Mouse (Mus musculus) heart, postnatal 14 days (tissue): ENCODE results near the gene Lasp1. TPM values are rescaled to one million over a fixed set of nuclear protein-coding genes. Genes with fewer than 3 reads are reported as not detected.

ENCODE experiments used
- DNase-seq, 2 experiments: peaks; one replicate each; pipeline ENCODE4 v3.0.0; 2021 to 2022
- intact Hi-C: fragments of 180-260 bp; cut with DNase I; formaldehyde crosslinking; loops from one replicate; pipeline ENCODE4 v1.15.1; 2025
- total RNA-seq, 2 experiments: library from RNA; stranded (reverse); gene quantifications; 2 replicates each; pipeline ENCODE4 v1.2.3; 2021

The Lasp1 gene
- total RNA-seq, 2 experiments from 2014 or later: 47.8 to 49.6 TPM

DNA sequence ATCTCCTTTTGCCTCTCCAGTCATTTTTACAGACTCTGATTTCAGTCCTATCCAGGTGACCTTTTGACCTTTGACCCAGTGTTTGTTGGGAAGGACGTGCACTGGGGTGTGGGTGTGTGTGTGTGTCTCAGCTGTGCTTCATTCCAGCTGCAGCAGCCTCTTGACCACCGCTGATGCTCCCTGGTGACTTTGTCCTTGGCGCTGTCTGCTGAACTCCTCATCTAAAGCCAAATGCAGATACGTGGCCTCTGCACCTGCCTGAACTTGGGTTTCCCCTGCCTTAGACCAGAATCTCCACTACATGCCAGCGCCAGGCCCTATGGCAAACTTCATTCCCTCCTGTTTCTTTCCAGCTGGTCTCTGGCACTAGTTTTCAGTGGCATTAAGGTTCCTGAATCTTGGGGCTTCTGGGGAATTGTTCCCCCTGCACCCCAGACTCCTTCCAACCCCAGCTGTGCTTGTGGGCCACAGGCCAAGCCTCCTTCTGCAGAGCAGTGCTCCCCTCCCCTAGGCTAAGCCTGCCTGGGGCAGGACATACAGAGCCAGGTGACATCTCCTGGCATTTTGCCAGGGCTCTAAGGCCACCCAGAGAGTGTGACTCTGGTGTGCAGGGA lies 9.9 kb downstream of the Lasp1 start:
- intact Hi-C loops: no loop called here
- DNase-seq: peak; percentile 36 to 59

DNA sequence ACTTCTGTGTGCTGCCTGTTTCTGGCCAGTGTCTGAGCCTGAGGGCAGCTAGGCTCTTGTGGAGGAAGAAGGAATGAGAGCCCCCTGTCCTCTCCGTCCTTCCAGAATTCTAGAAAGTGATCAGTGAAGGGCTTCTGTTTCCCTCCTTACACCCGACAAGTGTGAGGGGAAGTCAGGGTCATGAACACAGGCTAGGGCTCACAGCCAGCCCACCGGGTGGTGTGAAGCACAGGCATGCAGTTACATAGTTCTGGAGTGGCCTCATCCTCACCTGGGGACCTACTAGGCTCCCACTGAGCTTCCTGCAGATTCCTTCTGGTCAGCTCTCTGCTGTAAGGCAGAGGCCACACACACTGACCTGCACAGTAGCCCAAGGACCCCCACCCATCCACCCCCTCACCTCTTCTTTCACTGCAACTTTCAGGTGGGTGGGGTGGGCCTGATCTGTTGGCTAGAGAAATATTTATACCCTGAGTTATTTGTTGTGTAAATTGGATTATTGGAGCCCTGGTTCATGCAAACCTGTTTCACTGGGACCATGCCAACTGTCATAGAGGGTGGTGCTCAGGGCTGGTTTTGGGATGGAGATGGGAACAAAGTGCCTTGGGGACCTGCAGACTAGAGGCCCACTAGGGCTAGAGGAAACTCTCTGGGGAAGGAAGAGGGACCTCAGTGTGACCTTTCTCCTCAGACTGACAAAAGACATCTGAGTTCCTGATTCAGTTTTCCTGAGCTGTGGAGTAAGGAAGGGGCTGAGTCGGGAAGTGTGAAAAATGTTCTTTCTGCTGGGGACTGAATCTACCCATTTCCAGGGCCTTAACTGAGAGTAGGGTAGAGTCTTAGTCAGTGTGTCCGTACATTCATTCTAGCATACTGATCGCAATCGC lies 10.7 kb downstream of the Lasp1 start:
- intact Hi-C loops: no loop called here
- DNase-seq: no peak

DNA sequence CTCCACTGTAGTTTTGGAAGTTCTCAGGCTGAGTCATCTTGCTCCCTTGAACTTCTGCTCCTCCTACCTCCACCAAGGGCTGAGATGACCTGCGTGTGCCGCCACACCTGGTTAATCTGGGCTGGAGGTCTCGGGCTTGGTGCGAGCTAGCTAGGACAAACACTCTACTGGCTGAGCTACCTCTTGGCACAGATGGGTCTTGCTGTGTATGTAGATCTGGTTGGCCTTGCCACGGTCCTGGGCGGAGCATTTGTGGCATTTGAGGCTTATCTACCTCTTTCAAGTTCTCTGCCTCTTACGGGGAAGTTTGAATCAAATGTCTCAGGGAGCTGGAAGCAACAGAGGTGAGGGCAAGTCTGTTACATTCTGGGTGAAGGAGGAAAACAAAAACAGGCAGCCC lies 11.6 kb downstream of the Lasp1 start:
- intact Hi-C loops: no loop called here
- no peak for DNase-seq

DNA sequence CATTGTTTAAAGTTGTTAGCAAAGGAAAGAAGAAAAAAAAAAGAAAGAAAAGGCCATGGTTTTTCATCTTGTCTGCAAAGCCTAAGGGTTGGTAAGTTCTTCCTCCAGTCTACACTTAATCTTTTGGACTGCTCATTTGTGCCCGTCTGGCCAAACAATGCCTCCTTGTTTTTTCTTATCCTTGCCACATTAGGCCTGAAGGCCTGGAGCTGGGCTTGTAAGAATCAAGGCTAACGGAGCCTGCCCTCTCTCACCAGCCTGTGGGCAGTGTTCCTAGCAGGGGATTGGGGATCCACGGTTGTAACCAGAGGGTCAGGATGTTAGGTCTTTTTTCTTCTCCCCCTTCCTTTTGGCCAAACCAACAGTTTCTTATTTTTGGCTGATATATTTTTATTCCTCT lies 12.2 kb downstream of the Lasp1 start:
- intact Hi-C loops: no loop called here
- DNase-seq: no peak

DNA sequence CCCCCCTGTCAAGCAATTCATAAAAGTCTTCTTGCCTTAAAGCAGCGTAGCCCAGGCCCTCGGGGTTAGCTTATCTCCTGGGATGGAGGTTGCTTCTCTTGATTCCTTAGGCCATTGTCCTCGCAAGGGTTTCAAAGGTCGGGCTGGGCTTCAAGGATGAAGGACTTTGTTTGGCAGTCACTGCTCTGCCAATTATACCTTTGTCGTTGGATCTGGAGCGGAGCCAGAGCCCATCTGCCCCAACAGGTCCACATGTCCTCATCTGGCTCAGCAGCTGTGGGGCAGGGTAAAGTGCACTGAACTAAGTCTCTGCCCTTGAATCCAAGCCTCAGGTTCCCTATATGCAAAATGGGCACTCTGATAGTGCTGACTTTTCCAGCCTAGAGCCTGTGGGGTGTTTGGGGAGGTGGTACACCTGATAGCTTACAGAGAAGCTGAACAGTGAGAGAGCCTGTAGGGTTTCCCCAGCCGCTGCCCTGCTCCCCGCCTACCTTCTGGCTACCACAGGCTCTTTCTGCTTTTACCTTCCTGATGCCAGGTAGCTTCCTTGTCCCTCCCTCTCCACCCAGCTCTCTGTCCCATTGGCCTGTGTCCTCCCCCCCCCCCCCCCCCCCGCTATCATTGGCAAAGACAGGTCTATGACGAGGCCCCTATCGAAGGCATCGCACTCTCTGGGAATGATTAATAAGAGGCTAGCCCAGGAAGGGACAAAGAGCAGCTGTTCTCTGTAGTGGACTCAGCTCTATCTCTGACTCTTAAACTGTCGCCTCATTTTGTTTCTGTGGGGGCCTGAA lies 13.0 kb downstream of the Lasp1 start:
- intact Hi-C loops: no loop called here
- no peak for DNase-seq

DNA sequence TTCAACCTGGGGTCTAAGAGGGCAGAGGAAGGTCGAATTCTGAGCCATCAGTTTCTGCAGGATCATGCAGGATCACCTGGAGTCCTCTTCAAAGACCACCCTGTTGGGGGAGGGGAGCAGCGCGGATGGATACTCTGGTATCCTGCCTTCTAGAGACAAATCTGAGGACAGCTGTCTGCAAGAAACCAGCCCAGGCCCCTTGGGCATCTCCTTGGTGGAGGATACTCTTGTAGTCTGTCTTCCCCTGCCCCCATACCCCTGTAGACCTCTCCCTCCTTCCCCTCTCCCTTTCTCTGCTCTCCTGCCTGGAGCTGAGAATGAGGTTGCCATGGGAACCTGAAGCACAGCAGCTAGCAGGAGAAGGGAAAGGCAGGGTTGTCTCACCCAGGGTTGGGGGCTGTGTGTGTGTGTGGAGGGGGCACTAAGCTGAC lies 13.7 kb downstream of the Lasp1 start:
- no peak for DNase-seq
- intact Hi-C loops: no loop called here

DNA sequence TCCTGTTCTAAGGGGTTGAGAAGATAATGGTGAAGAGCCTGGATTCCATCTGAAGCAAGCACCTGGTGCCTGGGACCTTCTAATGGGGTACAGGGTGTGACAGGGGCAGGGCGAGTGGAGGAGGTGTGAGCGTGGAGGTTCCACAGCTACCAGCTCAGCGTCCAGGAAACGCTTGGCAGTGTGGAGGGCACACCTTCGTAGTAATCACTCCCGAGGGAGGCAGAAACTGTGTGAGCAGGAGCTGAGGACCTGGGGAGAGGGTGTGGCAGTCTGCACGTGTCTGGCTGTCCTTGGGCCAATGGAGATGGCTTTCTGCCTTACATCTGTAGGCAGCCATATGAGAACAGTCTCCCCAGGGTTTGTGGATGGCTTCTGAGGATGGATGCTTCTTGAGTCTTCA lies 14.3 kb downstream of the Lasp1 start:
- intact Hi-C loops: no loop called here
- no peak for DNase-seq

DNA sequence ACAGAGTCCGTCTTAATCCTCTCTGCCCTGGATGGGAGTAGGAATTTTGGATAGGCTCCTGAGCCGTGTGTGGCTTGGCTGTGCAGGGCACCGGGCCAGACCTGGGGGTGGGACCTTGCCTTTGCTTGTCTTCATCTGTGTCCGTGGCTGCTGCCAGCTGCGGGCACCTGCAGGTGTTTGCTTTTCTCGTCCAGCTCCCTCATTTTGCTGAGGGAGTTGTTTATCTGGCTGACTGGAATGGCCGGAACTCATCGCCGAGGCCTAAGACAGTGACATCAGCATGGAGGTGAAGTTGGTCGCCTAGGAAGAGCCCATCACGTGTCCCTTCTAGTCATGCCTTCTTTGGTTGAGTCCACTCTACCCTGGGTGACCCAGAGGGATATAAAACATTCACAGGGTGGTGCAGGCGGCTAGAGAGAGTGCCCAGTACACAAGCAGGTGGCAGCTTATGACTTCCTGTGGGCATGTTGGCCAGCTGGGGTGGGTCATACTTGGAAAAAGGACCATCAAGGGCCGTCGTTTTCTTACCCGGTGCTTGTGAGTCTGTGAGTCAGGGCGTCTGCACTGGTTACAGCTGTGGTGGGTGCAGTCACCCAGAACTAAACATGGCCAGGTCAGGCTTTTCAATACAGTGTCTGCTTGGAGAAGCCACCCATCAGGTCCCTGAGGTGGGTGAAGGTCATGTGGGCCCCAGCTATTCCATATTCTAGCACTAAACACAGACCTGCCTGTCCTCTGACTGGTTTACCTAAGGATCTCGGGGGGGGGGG lies 15.1 kb downstream of the Lasp1 start:
- intact Hi-C loops: no loop called here
- no peak for DNase-seq

DNA sequence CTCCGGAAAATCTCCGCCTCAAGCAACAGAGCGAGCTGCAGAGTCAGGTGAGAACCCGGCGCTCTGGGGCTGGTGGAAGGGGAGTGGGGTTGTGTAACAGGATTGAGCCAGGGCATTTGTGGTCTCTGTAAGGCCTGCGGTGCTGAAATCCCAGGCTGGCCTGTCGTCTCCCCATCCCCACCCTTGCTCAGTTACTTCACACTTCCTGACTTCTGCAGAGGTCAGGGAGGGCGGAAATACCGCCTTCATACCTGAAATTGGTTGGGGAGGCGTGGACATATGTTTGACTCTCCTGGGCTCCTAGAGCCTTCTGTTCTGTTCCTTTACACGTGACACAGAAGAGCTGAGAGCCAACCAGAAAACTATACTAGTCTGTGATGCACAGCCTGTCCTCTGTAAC lies 16.9 kb downstream of the Lasp1 start:
- intact Hi-C loops: no loop called here
- DNase-seq: no peak

DNA sequence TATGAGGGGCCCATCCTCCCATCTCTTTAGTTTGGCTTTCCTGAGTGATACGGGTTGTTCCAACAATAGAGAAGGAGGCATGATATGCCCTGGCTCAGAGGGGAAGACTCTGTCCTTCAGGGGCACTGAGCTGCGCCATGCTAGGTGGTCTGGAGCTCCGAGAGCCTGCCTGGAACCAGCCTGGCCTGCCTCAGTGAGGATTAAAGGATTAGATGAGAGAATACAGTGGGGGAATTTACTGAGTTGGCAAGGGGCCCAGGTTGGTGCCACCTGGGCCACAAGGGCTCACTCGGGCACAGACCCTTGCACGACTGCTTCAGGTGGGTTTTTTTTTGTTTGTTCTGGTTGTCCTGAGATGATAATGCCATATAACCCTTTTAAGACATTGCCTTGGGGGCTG lies 17.4 kb downstream of the Lasp1 start:
- intact Hi-C loops: no loop called here
- DNase-seq: no peak

DNA sequence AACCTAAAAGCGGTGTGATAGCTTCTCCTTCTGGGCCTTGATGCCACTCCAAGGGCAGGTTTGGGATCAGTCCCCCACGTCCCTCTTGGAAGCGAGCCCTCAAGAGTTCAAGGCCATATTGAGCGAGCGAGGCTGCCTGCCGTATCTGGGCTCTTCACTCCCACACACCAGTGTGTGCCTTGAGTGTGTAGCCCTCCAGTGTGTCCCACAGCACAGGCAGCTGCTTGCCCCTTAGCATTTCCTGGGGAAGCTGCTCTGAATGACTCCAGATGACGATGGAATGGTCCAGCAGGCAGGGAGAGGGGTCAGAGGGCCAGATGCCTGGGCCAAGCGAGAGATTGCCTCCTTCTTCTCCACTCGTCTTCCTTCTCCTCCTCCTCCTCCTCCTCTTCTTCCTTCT lies 18.1 kb downstream of the Lasp1 start:
- intact Hi-C loops: no loop called here
- DNase-seq: no peak

DNA sequence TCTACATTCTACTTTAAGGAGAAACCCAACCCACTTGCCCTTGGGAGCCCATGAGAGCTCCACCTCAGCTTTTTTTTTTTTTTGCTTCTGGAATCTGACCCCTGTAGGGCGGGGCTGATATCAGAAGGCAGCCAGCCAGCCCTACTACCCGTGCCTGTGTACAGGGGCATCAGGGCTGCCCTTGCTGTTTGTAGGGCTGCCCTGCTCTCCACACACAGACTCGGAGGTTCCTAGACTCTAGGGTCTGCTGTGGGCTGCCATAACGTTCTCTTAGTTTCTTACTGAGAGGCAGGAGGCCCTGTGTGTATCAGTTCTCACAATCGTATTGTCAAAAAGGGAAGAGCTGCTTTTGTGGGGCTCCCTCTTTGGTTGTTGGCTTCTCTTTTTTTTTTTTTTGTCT lies 18.6 kb downstream of the Lasp1 start:
- DNase-seq: peak in 1 of 2 experiments; percentile 61
- intact Hi-C loops: no loop called here

DNA sequence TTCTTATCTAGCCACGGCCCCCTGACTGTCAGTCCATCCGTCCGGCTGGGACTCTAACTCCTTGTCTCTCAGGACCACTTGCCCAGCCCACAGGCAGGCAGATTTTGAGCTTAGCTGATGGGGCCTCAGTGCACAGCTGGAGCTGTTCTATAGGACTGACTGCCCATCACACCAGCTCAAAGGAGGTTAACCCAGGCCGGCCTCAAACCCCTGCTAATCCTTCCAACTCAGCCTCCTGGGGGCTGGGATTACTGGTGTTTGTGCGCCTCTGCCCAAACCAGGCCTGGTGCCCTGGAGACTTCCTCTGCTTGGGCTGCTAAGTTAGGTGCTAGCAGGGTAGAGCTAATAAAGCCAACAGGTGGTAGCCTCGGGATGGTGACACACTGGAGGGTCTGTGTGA lies 19.2 kb downstream of the Lasp1 start:
- no peak for DNase-seq
- intact Hi-C loops: no loop called here

DNA sequence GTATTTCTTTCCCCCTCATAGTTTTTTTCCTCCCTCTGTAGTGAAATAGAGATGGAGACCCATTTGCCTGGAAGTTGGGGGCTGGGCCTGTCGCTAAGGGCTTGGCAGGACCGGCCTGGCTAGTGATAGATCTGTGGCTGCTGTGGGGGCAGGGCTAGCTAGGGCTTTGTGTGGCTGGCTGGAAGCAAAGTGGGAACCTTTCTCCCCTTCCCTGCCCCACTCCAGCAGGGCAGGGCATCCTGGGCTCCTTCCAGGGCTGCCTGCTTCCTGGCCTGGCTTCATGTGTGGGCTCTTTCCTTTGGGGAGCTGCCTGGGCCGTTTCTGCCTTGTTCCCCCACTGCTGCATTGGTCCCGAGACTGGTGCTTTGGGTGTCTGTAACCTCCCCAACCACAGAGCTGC lies 19.8 kb downstream of the Lasp1 start:
- peak in 1 of 2 experiments; percentile 68 for DNase-seq
- intact Hi-C loops: no loop called here

DNA sequence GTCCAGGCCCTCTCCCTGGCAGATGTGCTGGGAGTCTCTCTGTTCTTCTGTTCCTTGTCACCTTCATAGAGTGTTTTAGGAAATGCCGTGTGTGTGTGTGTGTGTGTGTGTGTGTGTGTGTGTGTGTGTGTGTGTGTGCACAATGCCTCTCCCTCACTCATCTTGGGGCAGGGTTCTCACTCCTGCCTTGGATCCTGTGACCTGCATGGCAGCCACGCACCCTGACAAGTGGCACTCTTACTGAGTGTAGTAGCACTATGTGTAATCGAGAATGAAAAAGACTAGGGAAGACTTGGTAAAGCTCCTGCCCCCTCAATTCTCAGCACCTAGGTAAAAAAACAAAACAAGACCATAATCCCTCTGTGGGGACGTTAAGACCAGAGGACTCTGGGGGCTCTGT lies 20.3 kb downstream of the Lasp1 start:
- DNase-seq: no peak
- intact Hi-C loops: no loop called here

DNA sequence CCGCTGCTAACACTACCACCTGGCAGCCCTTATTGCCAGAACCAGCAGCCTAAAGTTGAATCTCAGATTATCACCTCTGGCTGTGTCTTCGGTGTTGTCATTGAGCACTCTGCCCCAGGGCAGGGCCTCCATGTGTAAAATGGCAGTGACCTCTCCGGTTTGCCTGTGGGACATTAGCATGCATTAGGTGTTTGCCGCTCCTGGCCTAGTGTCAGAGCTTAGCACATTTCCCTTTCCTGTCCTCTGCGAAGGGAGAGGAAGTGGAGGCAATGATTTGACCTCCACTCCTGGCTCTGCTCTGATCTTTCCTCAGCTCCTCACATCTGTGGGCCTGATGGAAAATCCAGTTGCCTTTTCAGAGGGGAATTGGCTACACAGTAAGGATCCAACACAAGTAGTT lies 21.1 kb downstream of the Lasp1 start:
- DNase-seq: no peak
- intact Hi-C loops: loop anchor here (2.0 kb wide), 1 partner anchor 19 kb away; no protein-coding TSS in a partner anchor

DNA sequence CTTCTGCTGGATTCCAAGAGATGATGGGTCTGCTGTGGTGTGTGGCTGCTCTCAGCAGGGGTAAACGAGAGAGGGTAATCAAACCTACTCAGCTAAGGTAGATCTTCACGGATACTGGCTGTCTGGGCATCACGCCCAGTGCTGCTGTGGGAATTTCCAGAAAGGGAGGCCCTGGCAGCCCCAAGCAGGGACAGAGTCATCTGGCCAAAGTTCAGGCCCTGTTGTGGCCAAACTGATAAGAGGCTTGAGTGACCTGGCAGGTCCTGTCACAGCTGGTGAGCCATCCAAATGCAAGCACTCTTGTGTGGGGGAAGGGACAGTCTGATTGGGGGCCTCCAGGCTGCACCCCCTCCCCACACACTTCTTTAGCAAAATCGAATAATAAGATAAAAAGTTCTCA lies 22.0 kb downstream of the Lasp1 start:
- peak; percentile 74 to 81 for DNase-seq
- intact Hi-C loops: loop anchor here (2.0 kb wide), 1 partner anchor 20 kb away; no protein-coding TSS in a partner anchor

DNA sequence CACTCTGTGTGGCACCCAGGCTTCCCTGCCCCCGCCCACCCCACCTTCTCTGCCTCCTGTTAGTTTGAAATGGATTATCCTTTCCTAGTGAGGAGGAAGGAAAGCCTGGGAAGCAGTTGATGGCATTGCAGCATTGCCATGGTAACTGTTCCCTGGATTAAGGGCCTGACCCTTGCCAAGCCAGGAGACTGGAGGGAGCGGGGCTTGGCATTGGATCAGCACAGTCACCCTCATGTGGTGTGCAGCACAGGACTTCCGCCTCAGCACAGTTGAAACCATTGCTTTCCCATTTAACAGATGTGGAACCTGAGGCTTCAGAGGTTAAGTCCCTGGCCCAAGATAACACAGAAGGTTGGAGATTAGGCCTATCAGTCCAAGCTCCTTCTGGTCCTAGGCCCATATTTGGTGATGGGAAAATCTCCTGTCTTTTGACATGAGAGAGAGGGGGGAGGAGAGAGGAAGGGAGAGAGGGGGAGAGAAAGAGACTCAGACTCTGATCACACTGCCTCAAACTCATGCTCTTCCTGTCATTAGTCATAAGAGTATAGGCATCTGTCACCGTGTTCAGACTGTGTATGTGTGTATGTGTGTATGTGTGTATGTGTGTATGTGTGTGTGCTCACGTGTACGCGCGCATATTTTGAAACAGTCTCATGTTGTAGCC lies 22.7 kb downstream of the Lasp1 start:
- DNase-seq: no peak
- intact Hi-C loops: loop anchor here (2.0 kb wide), 2 partner anchors 15 to 21 kb away; no protein-coding TSS in a partner anchor

DNA sequence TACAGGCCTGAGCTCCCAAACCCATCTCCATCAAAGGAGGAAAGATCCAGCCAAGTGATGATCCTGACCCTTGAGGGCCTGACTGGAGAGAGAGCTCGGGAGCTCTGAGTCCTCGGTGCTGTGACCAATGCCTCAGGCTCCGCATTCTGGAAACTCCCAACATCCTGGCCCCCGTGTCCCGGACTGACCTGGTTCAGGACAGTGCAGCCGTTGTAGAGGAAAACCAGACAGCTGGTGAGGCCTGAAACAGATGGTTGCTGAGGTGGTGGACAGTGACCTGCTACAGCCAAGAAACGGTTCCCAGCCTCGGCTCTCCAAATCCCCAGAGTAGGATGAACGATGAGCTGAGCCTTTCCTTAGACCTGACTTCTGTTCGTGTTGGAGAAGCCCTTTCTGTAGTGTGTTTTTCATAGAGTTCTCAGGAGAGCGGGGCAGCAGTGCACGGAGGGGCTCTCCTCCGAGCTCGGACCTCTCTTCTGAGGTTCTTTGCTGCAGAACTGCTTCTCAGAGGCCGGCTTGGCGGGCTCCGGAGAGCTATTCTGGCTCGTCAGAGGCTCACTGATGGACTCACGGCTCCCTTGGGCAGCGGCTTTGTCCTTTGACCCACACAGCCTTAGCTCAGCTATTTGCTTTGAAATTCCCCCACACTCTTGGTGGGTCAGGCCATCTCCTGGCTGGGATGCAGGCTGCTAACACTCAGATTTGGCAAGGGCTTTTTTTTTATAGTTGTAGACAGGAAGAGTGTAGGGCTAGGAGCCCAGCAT lies 24.2 kb downstream of the Lasp1 start:
- intact Hi-C loops: loop anchor here (2.0 kb wide), 1 partner anchor 14 kb away; no protein-coding TSS in a partner anchor
- peak in 1 of 2 experiments; percentile 63 for DNase-seq
